Mouse (Mus musculus): ENCODE results near the gene D130052B06Rik. TPM values are rescaled to one million over a fixed set of nuclear protein-coding genes. Genes with fewer than 3 reads are reported as not detected.

Gene D130052B06Rik
- not detected in 2 replicates for polyA plus RNA-seq (2015; fragmentation: Nextera tagmentation; extraction: Ambion mirVana)

- Histone ChIP-seq H3K4me3 (no peak within 1 kb of the TSS), H3K36me3 (no peaks in the 10 kb centered on the region), H3K27me3 (no peaks in the 10 kb centered on the region), H3K4me1 (no peaks in the 10 kb centered on the region), H3K9me3 (no peaks in the 10 kb centered on the region), H3K9ac (no peak within 1 kb of the TSS), H3K27ac (no peak within 1 kb of the TSS), H3K4me2 (no peak within 1 kb of the TSS)
- no peak for ATAC-seq (ENCODE audit: borderline replicate concordance, extremely low read depth, low FRiP score, low TSS enrichment)
- 58% methylated on average over 4 of the region's 4 CpGs for WGBS
These were observed at the start of gene D130052B06Rik for GRCm38 (mm10) chr11:33598986-33599385. D130052B06Rik (plus strand) TSS chr11:33599302.

- ATAC-seq (ENCODE audit: borderline replicate concordance, extremely low read depth, low FRiP score, low TSS enrichment): no peak
- Histone ChIP-seq H3K4me3 (no peak overlapping the region), H3K27me3 (no peaks in the 10 kb centered on the region), H3K9ac (no peak overlapping the region), H3K27ac (no peak overlapping the region), H3K9me3 (no peaks in the 10 kb centered on the region), H3K4me2 (no peak overlapping the region), H3K36me3 (no peaks in the 10 kb centered on the region), H3K4me1 (no peaks in the 10 kb centered on the region)
- 71% methylated on average over 14 of the region's 14 CpGs for WGBS
These were observed 48.1 kb upstream of the D130052B06Rik start for GRCm38 (mm10) chr11:33550861-33551560.

GRCm38 (mm10) chr11:33554123-33554522, 45.0 kb upstream of the D130052B06Rik start:
- 72% methylated on average over 8 of the region's 8 CpGs for WGBS
- H3K27me3 ChIP-seq: no peaks in the 10 kb centered on the region
- no peak overlapping the region for H3K4me3 ChIP-seq
- no peaks in the 10 kb centered on the region for H3K9me3 ChIP-seq
- H3K27ac ChIP-seq: no peak overlapping the region
- ATAC-seq (ENCODE audit: borderline replicate concordance, extremely low read depth, low FRiP score, low TSS enrichment): no peak
- H3K4me1 ChIP-seq: no peaks in the 10 kb centered on the region
- no peak overlapping the region for H3K4me2 ChIP-seq
- H3K9ac ChIP-seq: no peak overlapping the region
- H3K36me3 ChIP-seq: no peaks in the 10 kb centered on the region

- 72% methylated on average over 2 of the region's 2 CpGs for WGBS
- no peak overlapping the region for H3K27ac ChIP-seq
- no peaks in the 10 kb centered on the region for H3K36me3 ChIP-seq
- no peaks in the 10 kb centered on the region for H3K27me3 ChIP-seq
- no peak overlapping the region for H3K9ac ChIP-seq
- no peaks in the 10 kb centered on the region for H3K4me1 ChIP-seq
- no peaks in the 10 kb centered on the region for H3K9me3 ChIP-seq
- no peak for ATAC-seq (ENCODE audit: borderline replicate concordance, extremely low read depth, low FRiP score, low TSS enrichment)
- no peak overlapping the region for H3K4me3 ChIP-seq
- no peak overlapping the region for H3K4me2 ChIP-seq
These were observed 35.2 kb upstream of the D130052B06Rik start for GRCm38 (mm10) chr11:33563921-33564320.

GRCm38 (mm10) chr11:33570413-33570812, 28.7 kb upstream of the D130052B06Rik start:
- Histone ChIP-seq H3K4me3 (no peak overlapping the region), H3K4me1 (no peaks in the 10 kb centered on the region), H3K27ac (no peak overlapping the region), H3K36me3 (no peaks in the 10 kb centered on the region), H3K27me3 (no peaks in the 10 kb centered on the region), H3K4me2 (no peak overlapping the region), H3K9ac (no peak overlapping the region), H3K9me3 (no peaks in the 10 kb centered on the region)
- no peak for ATAC-seq (ENCODE audit: borderline replicate concordance, extremely low read depth, low FRiP score, low TSS enrichment)

GRCm38 (mm10) chr11:33574944-33575343, 24.2 kb upstream of the D130052B06Rik start:
- Histone ChIP-seq H3K9me3 (no peaks in the 10 kb centered on the region), H3K36me3 (no peaks in the 10 kb centered on the region), H3K27me3 (no peaks in the 10 kb centered on the region), H3K4me2 (no peak overlapping the region), H3K9ac (no peak overlapping the region), H3K27ac (no peak overlapping the region), H3K4me1 (no peaks in the 10 kb centered on the region), H3K4me3 (no peak overlapping the region)
- no peak for ATAC-seq (ENCODE audit: borderline replicate concordance, extremely low read depth, low FRiP score, low TSS enrichment)
- 76% methylated on average over 3 of the region's 3 CpGs for WGBS

GRCm38 (mm10) chr11:33578859-33579258, 20.2 kb upstream of the D130052B06Rik start, which contains the start of gene Gabrp:
Gabrp (minus strand) TSS chr11:33578959.
- Histone ChIP-seq H3K4me3 (no peak within 1 kb of the TSS), H3K4me1 (no peaks in the 10 kb centered on the region), H3K4me2 (no peak within 1 kb of the TSS), H3K27me3 (no peaks in the 10 kb centered on the region), H3K27ac (no peak within 1 kb of the TSS), H3K9me3 (no peaks in the 10 kb centered on the region), H3K9ac (no peak within 1 kb of the TSS), H3K36me3 (no peaks in the 10 kb centered on the region)
- WGBS: 57% methylated on average over 6 of the region's 6 CpGs
- ATAC-seq (ENCODE audit: borderline replicate concordance, extremely low read depth, low FRiP score, low TSS enrichment): no peak

- H3K4me2 ChIP-seq: no peak overlapping the region
- no peak overlapping the region for H3K27ac ChIP-seq
- WGBS: 21% methylated on average over 3 of the region's 3 CpGs
- no peaks in the 10 kb centered on the region for H3K27me3 ChIP-seq
- ATAC-seq (ENCODE audit: borderline replicate concordance, extremely low read depth, low FRiP score, low TSS enrichment): peak; percentile 46; the same call in 1 of the 2 replicates
- H3K9me3 ChIP-seq: no peaks in the 10 kb centered on the region
- H3K9ac ChIP-seq: no peak overlapping the region
- no peaks in the 10 kb centered on the region for H3K36me3 ChIP-seq
- H3K4me1 ChIP-seq: no peaks in the 10 kb centered on the region
- H3K4me3 ChIP-seq: no peak overlapping the region
These were observed 19.5 kb upstream of the D130052B06Rik start for GRCm38 (mm10) chr11:33579621-33580020.

GRCm38 (mm10) chr11:33586614-33587013, 12.5 kb upstream of the D130052B06Rik start:
- no peak overlapping the region for H3K9ac ChIP-seq
- H3K4me1 ChIP-seq: no peaks in the 10 kb centered on the region
- no peaks in the 10 kb centered on the region for H3K27me3 ChIP-seq
- no peak overlapping the region for H3K4me2 ChIP-seq
- no peaks in the 10 kb centered on the region for H3K36me3 ChIP-seq
- no peak for ATAC-seq (ENCODE audit: borderline replicate concordance, extremely low read depth, low FRiP score, low TSS enrichment)
- H3K9me3 ChIP-seq: no peaks in the 10 kb centered on the region
- H3K27ac ChIP-seq: no peak overlapping the region
- WGBS: 64% methylated on average over 6 of the region's 6 CpGs
- no peak overlapping the region for H3K4me3 ChIP-seq

- H3K36me3 ChIP-seq: no peaks in the 10 kb centered on the region
- no peak overlapping the region for H3K27ac ChIP-seq
- no peak overlapping the region for H3K9ac ChIP-seq
- H3K4me1 ChIP-seq: no peaks in the 10 kb centered on the region
- H3K4me2 ChIP-seq: no peak overlapping the region
- WGBS: 81% methylated on average over 3 of the region's 3 CpGs
- no peaks in the 10 kb centered on the region for H3K27me3 ChIP-seq
- no peak for ATAC-seq (ENCODE audit: borderline replicate concordance, extremely low read depth, low FRiP score, low TSS enrichment)
- no peak overlapping the region for H3K4me3 ChIP-seq
- no peaks in the 10 kb centered on the region for H3K9me3 ChIP-seq
These were observed 8.3 kb upstream of the D130052B06Rik start for GRCm38 (mm10) chr11:33590771-33591170.

- ATAC-seq (ENCODE audit: borderline replicate concordance, extremely low read depth, low FRiP score, low TSS enrichment): no peak
- H3K27ac ChIP-seq: no peak overlapping the region
- H3K36me3 ChIP-seq: no peaks in the 10 kb centered on the region
- H3K27me3 ChIP-seq: no peaks in the 10 kb centered on the region
- no peak overlapping the region for H3K4me3 ChIP-seq
- H3K9me3 ChIP-seq: no peaks in the 10 kb centered on the region
- no peak overlapping the region for H3K4me2 ChIP-seq
- H3K9ac ChIP-seq: no peak overlapping the region
- H3K4me1 ChIP-seq: no peaks in the 10 kb centered on the region
- 71% methylated on average over 4 of the region's 4 CpGs for WGBS
These were observed 6.3 kb upstream of the D130052B06Rik start for GRCm38 (mm10) chr11:33592826-33593225.

- no peaks in the 10 kb centered on the region for H3K36me3 ChIP-seq
- no peak overlapping the region for H3K4me2 ChIP-seq
- no peak overlapping the region for H3K9ac ChIP-seq
- no peaks in the 10 kb centered on the region for H3K27me3 ChIP-seq
- H3K27ac ChIP-seq: no peak overlapping the region
- no peaks in the 10 kb centered on the region for H3K9me3 ChIP-seq
- no peak overlapping the region for H3K4me3 ChIP-seq
- 77% methylated on average over 4 of the region's 4 CpGs for WGBS
- no peak for ATAC-seq (ENCODE audit: borderline replicate concordance, extremely low read depth, low FRiP score, low TSS enrichment)
- H3K4me1 ChIP-seq: no peaks in the 10 kb centered on the region
These were observed 2.4 kb upstream of the D130052B06Rik start for GRCm38 (mm10) chr11:33596655-33597054.
